Mouse (Mus musculus) midbrain, embryonic 14.5 days (tissue): ENCODE measurements around the gene Zbtb7a. TPM values are rescaled to one million over a fixed set of nuclear protein-coding genes. Genes with fewer than 3 reads are reported as not detected.

Experiments
- microRNA-seq: library from miRNA; unstranded; fragments of <30 nt; microRNA quantifications from one replicate; pipeline ENCODE4, GENCODE M21; 2016
- polyA plus RNA-seq: library from polyadenylated mRNA; unstranded; fragments of >200 nt; fragmentation: Nextera tagmentation; extraction: Ambion mirVana; gene quantifications from 2 replicates; pipeline ENCODE4 v1.2.1, GENCODE M21; 2014

The Zbtb7a gene
- polyA plus RNA-seq, 1 experiment from 2014 or later: 12.4 TPM

Small RNAs within 50 kb of the gene (microRNA-seq; reads per million reads assigned to microRNA genes)
- gene Mir5615-1 (not detected), gene Mir5615-2 (not detected)

Other genes starting within 250 kb of the Zbtb7a start
- gene Timm13, start 234.3 kb upstream of the Zbtb7a start, polyA plus RNA-seq: 331 and 393 TPM in 2 replicates
- gene Lmnb2, start 217.0 kb upstream of the Zbtb7a start, polyA plus RNA-seq: 13.9 and 20.0 TPM in 2 replicates
- gene Gadd45b, start 205.1 kb upstream of the Zbtb7a start, polyA plus RNA-seq: 4.3 and 8.0 TPM in 2 replicates
- gene Gng7, start 120.3 kb upstream of the Zbtb7a start, polyA plus RNA-seq: 11.5 and 11.6 TPM in 2 replicates
- 24.0 and 55.4 TPM in 2 replicates for gene Diras1, start 109.6 kb upstream of the Zbtb7a start, polyA plus RNA-seq
- 32.4 and 34.9 TPM in 2 replicates for gene Slc39a3, start 97.8 kb upstream of the Zbtb7a start, polyA plus RNA-seq
- 259 and 292 TPM in 2 replicates for gene Sgta, start 75.0 kb upstream of the Zbtb7a start, polyA plus RNA-seq
- gene Thop1, start 65.2 kb upstream of the Zbtb7a start, polyA plus RNA-seq: 31.2 and 38.2 TPM in 2 replicates
- gene Creb3l3, start 36.3 kb upstream of the Zbtb7a start, polyA plus RNA-seq: 0.09 and 0.31 TPM in 2 replicates
- gene Map2k2, start 29.3 kb upstream of the Zbtb7a start, polyA plus RNA-seq: 236 and 240 TPM in 2 replicates
- gene Pias4, start 32.7 kb downstream of the Zbtb7a start, polyA plus RNA-seq: 49.2 and 55.7 TPM in 2 replicates
- 479 and 528 TPM in 2 replicates for gene Eef2, start 41.4 kb downstream of the Zbtb7a start, polyA plus RNA-seq
- 63.3 and 66.9 TPM in 2 replicates for gene Dapk3, start 47.8 kb downstream of the Zbtb7a start, polyA plus RNA-seq
- gene 4930442H23Rik, start 48.6 kb downstream of the Zbtb7a start, polyA plus RNA-seq: 0.23 TPM in 1 of 2 replicates, not detected in the other
- not detected in 2 replicates for gene Nmrk2, start 66.8 kb downstream of the Zbtb7a start, polyA plus RNA-seq
- 82.4 and 118 TPM in 2 replicates for gene Atcay, start 95.6 kb downstream of the Zbtb7a start, polyA plus RNA-seq
- 20.3 and 21.7 TPM in 2 replicates for gene Zfr2, start 97.9 kb downstream of the Zbtb7a start, polyA plus RNA-seq
- gene Matk, start 117.7 kb downstream of the Zbtb7a start, polyA plus RNA-seq: 14.8 and 29.4 TPM in 2 replicates
- 121 and 152 TPM in 2 replicates for gene Mrpl54, start 131.7 kb downstream of the Zbtb7a start, polyA plus RNA-seq
- gene Apba3, start 131.7 kb downstream of the Zbtb7a start, polyA plus RNA-seq: 25.1 and 27.5 TPM in 2 replicates
- gene Tjp3, start 156.4 kb downstream of the Zbtb7a start, polyA plus RNA-seq: 4.4 and 5.7 TPM in 2 replicates
- gene Pip5k1c, start 157.7 kb downstream of the Zbtb7a start, polyA plus RNA-seq: 102 and 132 TPM in 2 replicates
- gene Cactin, start 185.9 kb downstream of the Zbtb7a start, polyA plus RNA-seq: 22.6 and 22.8 TPM in 2 replicates
- 2.9 and 3.7 TPM in 2 replicates for gene Tbxa2r, start 193.5 kb downstream of the Zbtb7a start, polyA plus RNA-seq
- not detected in 2 replicates for gene Gipc3, start 208.0 kb downstream of the Zbtb7a start, polyA plus RNA-seq
- 30.6 and 36.5 TPM in 2 replicates for gene Hmg20b, start 215.3 kb downstream of the Zbtb7a start, polyA plus RNA-seq
- 5.9 and 9.2 TPM in 2 replicates for gene Mfsd12, start 222.3 kb downstream of the Zbtb7a start, polyA plus RNA-seq
- 0.32 and 0.37 TPM in 2 replicates for gene 4930404N11Rik, start 230.6 kb downstream of the Zbtb7a start, polyA plus RNA-seq
- gene Fzr1, start 243.3 kb downstream of the Zbtb7a start, polyA plus RNA-seq: 122 and 146 TPM in 2 replicates
- 59.5 and 79.6 TPM in 2 replicates for gene Dohh, start 249.2 kb downstream of the Zbtb7a start, polyA plus RNA-seq
- 4.5 and 8.2 TPM in 2 replicates for gene Gm48551, start 249.2 kb downstream of the Zbtb7a start, polyA plus RNA-seq